Mouse (Mus musculus): ENCODE results near the gene Ctdsp2.

The Ctdsp2 gene

DNA sequence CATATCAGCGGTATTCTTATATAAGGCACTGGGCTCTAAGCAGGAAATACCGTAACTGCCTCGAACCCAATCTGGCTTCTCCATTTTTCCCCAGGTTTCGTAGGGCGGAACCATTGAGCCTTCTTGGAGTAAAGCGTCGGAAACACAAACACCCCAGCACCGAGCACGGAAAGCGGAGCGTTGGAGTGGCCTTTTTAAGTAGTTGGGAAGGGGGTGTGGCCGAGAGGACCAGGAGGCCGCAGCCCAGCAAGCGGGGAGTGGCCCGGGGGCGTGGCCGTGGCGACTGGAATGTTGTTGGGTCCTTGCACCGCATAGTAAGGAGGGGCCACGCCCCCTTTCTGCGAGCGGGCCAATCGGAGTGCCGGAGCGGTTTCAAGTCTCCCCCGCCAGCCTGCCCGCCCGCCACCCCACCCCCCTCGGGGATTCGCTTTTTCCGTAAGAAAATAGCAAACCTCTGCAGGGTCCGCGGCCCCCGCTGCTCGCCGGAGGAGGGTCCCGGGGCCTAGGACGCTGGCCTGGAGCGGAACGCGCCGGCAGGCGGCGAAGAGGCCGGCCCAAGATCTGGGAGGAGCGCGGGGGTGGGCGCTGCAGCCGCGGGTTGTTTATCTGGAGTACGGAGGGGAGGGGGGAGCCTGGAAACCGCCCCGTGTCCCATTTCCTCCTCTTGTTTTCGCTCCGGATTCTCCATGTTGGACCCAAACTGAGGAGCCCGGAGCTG lies at the start of gene Ctdsp2:
Gene Ctdsp2 (plus strand): TSS at position 441 of the 718 bp plus-strand sequence.
- DNase-seq (ENCODE audit: low spot score in 2 of 2), result peak; percentile 100

DNA sequence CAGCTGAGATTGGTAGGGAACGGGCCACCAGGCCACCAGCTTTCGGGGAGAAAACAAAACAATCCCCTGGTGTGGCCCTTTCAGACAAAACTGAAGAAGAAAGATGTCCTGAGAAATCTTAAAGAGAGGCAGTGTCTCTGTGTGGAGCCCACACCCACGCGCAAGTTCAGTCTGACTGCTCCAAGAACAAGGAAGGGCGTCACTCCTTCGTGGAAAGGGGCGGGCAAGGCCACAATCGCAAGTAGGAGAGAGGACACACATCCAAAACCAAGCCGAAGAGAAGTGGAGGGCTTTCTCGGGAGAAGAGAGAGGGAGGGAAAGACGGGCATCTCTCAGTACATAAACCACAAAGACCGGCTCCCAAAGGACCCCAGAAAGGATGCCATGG lies 49.7 kb upstream of the Ctdsp2 start:
- peak in 1 of 2 experiments; percentile 53 for DNase-seq (ENCODE audit: low spot score in 2 of 2)

DNA sequence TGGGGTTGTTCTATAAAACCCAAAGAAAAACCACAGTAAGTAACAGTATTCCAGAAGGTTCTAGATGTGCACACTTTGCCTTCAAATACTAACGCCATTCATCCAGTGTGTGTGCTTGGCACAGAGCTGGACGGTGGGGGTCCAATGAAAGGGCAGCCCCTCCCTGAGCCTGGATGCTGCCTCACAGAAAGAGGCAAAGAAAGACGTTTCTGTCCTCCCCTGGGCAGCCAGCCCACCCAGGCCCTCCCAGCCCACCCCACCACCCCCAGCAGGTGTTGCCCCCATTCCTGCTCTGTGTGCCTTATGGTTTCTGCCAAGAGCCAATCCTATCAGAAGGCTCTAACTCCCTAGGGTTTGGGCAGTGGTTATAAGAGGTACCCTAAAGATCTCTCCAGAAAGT lies 49.0 kb upstream of the Ctdsp2 start:
- no peak for DNase-seq (ENCODE audit: low spot score in 2 of 2)

DNA sequence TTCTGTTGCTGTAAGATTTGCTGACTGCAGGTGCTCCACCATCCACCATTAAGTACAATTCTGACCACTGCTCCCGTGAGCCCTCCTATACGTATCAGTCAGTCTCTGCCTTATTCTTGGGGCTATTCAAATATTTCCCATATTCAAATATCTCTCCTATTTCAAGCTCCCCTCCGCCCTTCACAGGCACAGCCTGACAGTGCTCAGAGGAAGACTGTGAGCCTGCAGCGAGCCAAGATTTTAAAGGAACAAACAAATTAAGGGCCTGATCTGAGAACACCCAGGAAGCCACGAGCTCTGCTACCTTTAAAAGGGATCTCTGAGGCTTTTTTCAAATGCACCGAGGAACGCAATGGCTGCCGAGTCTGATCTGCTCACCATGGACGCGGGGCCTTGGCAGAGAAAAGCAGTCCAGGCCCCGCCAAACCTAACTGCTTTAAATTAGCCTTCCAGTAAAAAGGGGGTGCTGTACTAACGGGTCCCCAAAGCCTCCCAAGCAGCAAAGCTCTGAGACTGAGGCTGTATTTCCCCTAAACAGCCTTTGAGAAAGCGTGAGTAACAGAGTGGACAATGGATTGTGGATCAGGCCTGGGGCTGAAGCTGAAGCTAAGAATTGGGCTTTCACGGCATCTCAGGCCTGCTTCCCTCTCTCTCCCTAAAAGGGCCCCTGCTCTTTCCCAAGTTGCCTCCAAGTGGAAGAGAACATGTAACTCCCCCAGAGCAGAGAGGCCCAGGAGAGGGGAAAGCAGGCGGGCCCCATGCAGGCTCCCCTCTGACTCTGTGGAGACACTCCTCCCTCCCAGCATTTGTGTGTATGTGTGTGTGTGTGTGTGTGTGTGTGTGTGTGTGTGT lies 48.0 kb upstream of the Ctdsp2 start:
- DNase-seq (ENCODE audit: low spot score in 2 of 2), result peak; percentile 82 to 86

DNA sequence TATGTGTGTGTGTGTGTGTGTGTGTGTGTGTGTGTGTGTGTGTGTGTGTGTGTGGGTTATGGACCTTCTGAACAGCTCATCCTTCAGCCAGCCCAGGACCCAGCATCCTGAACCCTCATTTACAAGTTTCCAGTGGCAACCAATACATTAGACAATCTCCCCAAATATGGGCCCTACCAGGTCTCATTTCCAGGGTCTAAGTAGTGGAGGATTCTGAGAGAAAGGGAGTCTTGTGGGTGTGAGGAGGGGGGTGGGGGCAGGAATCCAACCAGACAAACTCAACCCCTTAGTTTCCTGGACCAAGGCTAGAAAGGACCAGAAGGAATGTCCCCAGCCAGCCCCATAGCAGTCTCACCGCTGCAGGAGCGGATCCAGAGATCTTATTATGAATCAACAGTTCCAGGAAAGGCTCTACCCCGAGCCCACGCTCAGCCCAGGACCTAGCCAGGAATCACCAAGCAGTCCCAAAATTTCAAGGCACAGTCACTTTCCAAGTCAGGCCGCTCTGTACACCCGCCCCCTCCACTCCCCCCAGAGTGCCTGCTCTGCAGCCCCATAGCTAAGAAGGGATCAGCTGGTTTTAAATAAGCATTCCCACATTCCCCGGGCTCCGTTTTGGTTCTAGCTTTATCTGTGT lies 47.3 kb upstream of the Ctdsp2 start:
- DNase-seq (ENCODE audit: low spot score in 2 of 2), result peak in 1 of 2 experiments; percentile 35

DNA sequence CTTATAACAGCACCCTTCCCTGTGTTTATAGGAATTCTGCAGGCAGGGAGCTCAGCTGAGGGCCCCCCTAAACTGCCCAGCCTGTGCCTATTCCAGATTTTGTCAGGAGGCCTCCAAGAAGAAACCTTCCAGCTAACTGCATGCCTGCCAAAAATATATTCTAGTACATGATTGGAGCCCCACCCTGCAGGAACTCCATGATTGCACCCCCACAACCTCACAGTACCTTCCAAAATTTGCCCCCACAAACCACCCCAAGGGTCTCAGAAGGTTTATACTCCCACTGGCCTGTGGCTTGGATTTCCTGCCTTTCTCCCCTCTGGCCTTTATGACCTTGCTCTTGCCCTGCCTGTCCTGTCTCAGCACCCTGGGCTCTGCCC lies 46.8 kb upstream of the Ctdsp2 start:
- DNase-seq (ENCODE audit: low spot score in 2 of 2), result no peak

DNA sequence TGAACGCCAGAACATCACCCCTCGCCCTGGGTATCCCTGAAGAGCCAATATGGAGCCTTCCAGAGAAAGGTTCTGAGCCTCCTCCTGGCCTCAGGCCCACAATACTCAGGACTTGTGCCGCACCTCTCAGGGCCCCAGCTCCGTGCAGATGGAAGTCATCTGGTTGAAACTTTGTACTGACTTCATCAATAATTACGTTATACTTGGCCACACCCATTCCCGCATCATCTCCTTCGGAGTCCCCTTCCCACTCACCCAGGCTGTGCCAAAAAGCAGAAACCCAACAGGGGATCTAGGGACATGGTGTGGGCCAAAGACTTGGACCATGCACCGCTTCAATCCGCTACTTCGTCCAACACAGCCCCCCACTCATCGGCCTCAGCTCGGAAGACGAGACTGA lies 44.0 kb upstream of the Ctdsp2 start:
- no peak for DNase-seq (ENCODE audit: low spot score in 2 of 2)

DNA sequence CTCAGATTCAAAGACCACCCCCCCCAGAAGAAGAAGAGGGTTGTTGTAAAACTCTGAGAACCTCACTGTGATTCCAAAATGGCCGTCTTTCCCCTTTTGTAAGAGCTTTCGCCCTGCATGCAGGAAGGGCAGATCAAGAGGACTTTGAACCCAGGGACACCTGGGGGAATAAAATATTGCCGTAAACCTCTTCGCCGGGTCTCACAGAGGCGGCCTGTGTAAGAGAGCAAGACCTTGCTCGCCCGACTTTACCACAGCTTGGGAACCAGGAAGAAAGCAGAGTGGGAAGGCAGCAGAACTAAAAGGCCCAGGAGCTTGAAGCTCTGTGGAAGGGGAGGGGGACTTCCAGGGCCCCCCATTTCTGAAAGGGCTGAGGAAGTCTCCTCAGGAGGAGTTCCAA lies 43.4 kb upstream of the Ctdsp2 start:
- DNase-seq (ENCODE audit: low spot score in 2 of 2), result no peak

DNA sequence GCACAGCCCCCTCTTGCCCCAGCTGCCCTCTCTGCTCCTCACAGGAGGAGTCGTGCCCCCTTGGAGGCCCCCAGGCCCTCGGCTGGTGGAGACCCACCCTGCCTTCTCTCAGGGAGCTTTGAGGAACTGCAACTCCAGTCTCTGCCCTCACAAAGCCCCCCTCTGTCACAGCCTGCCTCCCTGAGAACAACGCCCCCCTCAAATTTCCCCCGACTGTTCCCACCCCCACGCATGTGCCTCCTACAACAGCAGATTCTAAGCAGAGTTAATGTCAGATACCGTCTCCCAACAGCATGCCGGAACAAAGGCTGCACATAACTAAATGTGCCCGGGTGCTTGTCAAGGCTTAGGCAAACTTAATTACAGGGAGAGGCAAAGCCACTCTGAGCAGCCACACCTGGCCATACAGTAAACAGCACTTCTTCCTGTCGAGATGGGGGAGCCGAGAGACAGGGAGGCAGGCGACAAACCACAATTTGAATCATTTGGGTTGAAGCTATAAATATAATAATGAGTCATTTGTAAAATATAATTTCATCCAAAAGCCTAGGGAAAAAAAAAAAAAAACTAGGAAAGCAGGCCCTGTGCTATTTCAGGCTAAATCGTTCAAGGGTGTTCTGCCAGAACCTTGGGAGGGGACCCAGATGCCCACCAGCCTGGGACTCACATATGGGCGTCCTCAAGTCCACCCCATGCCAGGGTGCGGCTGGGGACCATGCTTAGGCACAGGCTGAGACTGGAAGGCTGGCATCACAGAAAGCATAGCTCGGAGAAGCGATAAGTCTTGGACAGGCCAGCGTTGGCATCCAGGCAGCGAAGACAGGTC lies 42.7 kb upstream of the Ctdsp2 start:
- peak in 1 of 2 experiments; percentile 22 for DNase-seq (ENCODE audit: low spot score in 2 of 2)

DNA sequence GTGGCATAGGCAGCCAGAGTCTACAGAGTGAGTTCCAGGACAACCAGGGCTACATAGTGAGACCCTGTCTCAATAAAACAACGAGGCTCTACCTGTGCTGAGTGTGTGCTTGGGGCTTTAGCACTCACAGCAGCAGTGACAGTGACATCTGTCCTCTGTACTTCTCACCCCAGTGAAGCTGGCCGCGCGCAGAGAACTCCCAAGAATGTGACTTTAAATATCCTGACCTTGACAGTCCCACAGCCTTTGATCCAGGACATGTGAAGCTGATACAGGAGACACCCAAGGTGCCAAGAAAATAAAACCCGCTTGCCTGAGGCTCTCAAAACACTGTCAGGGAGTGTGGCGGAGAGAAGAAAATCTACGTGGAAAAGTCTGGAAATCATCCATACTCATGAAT lies 37.6 kb upstream of the Ctdsp2 start:
- no peak for DNase-seq (ENCODE audit: low spot score in 2 of 2)

DNA sequence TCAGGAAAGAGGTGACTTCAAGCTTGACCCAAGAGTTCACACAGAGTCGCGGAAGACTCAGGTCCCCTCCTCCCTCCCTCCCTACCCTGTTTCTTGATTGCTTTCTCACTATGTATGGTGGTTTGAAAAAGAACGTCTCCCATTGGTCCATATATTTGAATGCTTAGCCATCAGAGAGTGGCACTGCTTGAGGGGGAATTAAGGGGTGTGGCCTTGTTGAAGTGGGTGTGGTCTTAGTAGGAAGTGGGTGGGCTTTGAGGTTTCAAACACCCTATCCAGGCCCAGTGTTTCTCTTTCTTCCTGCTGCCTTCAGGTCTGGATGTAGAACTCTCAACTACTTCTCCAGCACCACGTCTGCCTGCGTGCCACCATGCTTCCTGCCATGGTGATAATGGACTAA lies 33.0 kb upstream of the Ctdsp2 start:
- no peak for DNase-seq (ENCODE audit: low spot score in 2 of 2)

DNA sequence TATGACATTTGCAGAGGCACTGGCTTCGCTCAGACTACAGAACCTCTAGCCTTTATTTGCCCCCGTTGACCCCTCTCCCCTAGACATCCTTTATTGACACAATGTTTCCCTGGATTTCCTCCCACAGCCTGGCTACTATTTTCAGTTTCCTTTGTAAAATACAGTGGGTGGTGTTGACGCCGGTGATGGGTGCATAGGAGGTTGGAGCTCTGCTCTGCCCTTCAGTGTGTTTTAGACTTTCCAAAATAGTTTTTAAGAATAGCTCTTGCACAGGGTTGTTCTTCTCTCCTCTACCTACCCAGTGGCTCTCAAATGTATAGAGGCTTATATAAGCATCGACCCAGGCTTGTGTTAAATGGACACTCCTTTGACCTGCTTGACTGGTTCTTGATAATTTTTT lies 28.7 kb upstream of the Ctdsp2 start:
- no peak for DNase-seq (ENCODE audit: low spot score in 2 of 2)

DNA sequence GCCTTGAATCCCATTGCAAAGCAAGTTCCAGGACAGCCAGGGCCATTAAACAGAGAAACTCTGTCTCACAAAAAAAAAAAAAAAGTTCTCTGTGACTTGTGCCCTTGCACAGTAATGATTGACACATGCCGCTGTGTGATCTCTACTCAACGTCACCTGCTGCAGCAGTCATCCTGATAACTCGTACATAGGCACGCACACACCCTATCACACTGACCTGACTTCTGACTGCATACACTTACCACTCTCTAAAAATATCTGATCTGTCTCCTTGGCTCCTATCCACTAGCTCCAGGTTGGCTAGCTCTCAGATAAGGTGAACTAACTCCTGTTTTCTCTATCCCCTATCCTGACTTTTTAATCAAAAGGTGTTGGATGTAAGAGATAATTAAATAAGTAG lies 27.9 kb upstream of the Ctdsp2 start:
- no peak for DNase-seq (ENCODE audit: low spot score in 2 of 2)

DNA sequence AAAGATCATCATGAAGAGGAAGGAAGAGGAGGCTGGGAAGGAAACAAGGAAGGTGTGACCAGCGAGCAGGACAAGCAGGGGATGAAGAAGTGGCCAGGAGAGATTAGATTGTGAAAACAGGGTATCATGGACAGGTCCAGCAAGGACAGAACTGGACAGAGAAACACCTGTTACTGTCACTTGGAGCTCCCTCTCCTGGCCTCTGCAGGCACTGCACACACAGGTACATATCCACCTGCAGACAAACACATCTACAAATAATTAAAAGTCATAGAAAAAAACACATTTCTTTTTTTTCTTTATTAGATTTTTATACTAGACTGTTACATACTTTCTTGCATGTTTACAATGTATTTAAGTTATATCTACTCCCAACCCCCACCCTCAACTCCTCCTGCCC lies 26.1 kb upstream of the Ctdsp2 start:
- no peak for DNase-seq (ENCODE audit: low spot score in 2 of 2)

DNA sequence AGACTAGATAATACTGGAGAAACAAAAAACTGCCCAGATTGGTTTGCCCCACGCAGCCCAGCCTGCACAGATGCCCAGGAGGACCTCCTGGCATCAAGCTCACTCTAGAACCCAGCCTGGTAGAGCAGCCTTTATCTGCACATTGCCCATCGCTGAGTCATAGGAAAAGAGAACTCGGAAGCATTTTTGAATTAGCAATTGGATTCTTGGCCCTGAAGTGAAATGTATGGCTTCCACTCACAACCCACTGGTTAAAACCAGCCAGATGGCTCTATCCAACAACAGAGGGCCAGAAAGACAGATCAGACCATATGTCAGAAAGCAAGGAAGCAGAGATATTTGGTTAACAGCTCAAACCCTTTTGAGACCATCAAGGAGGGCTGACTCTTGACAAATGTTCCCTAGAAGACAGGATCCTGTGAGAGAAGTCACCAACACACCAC lies 25.5 kb upstream of the Ctdsp2 start:
- DNase-seq (ENCODE audit: low spot score in 2 of 2), result no peak

DNA sequence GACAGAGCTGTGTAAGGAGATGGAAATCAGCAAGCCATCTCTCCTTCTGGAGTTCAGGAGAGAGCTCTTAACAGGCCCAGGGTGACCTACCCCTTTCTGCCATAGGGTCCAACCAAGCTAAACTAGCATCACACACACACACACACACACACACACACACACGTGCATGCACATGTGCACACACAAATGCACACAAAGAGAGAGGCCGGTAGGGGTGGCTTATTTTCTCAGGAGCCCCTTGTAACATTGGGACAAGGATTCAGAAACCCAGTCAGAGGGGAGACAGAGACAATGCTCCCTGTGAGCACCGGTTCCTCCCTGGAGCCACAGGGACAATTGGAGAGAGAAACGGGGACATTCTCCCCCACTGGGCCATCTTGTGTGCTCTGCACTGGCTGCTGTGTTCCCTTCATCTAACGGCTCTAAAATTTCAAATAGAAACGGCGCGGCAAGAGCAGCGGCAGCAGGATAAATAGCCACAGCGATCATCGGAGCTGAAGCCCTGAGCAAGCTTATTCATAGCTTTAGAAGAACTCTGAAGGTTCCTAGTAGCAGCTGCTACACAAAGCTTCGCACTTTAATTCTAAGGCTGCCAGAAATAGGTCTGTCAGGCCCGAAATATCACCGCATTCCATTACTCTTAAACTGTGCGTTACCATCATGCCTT lies 21.7 kb upstream of the Ctdsp2 start:
- DNase-seq (ENCODE audit: low spot score in 2 of 2), result no peak

DNA sequence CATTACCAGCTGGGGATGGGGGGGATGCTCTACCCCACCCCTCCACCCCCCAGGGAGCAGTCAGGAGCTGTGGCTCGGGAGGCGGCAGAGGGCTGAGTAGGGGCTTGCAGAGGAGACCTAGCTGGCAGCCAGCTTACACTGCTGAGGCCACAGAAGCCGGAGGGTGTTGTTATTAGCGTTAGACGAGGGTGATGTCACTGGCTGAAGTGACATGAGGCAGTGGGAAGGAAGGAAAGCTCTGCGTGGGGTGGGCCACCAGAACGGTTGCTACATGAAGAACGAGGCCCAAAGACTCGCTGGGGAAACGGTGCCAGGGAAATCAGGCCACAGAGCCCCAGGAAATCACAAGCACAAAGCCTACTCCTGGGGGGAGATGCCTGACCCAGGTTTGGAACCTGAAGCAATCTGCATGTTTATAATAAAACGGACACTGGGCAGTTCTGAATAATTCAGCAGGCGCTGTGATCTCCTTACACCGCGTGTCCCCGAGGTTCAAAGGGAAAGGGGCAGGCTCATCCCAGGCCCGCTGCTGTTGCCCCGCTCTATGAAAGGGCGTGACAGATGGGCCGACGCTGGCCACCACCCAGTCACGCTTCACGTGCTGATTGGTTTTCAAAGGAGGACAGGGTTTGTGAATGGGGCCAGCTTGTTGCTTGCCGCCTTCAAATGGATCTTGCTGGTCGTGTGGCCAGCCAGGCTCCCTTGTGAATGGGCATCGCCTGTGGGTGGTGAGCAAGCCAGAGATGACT lies 21.0 kb upstream of the Ctdsp2 start:
- DNase-seq (ENCODE audit: low spot score in 2 of 2), result peak; percentile 53 to 67

DNA sequence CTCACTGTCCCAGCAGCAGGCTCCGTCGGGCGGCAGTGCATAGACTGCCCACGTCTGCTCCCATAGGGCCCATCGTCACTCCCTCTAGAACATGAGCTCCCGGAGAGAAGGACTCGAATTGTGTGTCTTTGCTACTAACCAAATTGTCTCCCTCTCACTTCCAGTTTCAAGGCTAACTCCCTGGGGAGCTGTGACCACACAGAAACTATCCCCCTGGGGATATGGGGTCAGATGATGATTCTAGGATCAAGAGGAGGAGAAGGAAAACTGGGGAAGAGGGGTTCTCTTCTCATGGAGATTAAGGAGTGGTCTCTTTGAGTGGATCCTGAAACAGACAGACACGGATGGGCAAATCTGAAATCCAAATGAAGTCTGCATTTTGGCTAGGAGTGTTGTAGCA lies 18.0 kb upstream of the Ctdsp2 start:
- no peak for DNase-seq (ENCODE audit: low spot score in 2 of 2)

DNA sequence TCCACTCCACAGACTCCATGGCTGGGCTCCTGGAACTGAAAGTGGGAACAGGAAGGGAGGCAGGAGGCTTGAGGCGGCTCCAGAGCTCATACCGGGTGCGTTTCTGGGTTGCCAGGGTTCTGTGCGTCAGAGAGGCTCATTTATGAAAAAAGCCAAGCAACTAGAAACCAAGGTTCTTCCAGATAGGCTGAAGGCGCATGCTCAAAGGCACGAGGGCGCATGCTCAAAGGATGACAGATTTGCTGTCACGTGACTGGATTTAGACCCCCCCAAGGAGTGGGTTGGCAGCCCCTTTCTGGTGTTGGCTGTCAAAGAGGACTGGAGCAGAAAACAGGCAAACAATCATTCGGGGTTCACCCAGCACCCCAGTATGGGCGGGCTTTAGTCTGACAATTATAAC lies 16.8 kb upstream of the Ctdsp2 start:
- DNase-seq (ENCODE audit: low spot score in 2 of 2), result no peak

DNA sequence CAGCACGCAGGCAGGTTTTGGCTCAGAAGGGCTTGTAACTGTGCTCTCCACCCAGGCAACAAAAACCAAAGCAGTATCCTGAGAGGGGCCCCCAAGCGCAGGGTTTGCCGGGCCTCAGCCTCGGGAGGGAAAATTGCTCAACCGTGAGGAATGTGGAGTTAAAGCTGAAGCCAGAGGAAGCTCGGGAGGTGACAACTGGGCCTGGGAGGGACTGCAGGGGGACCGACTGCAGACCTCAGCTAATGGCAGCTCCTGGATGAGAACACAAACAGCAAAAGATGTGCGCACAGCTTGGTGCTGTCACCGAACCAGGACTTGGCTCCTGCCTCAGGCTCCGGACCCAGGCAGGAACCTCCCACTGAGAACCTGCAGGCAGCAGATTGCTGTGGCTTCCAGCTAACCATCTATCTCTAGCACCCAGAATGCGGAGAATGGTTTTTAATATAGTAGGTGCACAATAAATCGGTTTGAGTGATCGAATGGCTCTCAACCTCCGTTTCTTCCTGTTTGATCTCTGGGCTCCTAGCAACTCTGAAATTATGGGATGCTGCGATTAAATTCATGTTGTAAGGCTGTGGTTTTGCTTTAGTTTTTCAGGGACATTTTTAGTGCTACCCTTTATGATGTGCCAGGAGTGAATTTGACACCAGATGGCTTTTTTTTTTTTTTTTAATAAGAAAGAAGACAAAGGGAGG lies 16.1 kb upstream of the Ctdsp2 start:
- DNase-seq (ENCODE audit: low spot score in 2 of 2), result peak; percentile 66 to 68

Data from urinary bladder, postnatal 4 days (tissue).